Mouse (Mus musculus) large intestine, adult 2 months (tissue): ENCODE data around the gene Slc30a3. TPM values are rescaled to one million over a fixed set of nuclear protein-coding genes. Genes with fewer than 3 reads are reported as not detected.

ENCODE experiments used
- DNase-seq: peaks from one replicate; pipeline ENCODE4 v3.0.0-alpha.2; 2012; ENCODE audit warnings: low read depth, low spot score
- WGBS: fragments of 180-500 bp; shearing (Covaris S2); methylation state at CpG from one replicate; pipeline ENCODE4 v1.1.7; 2018; 5-methylcytosine and 5-hydroxymethylcytosine counted together
- polyA plus RNA-seq: library from polyadenylated mRNA; depleted of rRNA; stranded (reverse); fragments of >200 nt; gene quantifications from 2 replicates; pipeline ENCODE4 v1.2.3, GENCODE M21; 2012

Slc30a3 gene
- polyA plus RNA-seq, 1 experiment = 0.16 TPM

GRCm38 (mm10) chr5:31094100-31094798, 13.8 kb downstream of the Slc30a3 start:
- 2% methylated on average over 29 of the region's 29 CpGs for WGBS

GRCm38 (mm10) chr5:31093151-31094041, 14.6 kb downstream of the Slc30a3 start:
- WGBS = 1% methylated on average over 53 of the region's 54 CpGs
- DNase-seq = no peak

More at GRCm38 (mm10) chr5:31094100-31094798, 13.8 kb downstream of the Slc30a3 start:
- DNase-seq = no peak

GRCm38 (mm10) chr5:31092231-31092975, 15.6 kb downstream of the Slc30a3 start:
- 6% methylated on average over 46 of the region's 53 CpGs for WGBS
- no peak for DNase-seq

GRCm38 (mm10) chr5:31087131-31087530, 20.9 kb downstream of the Slc30a3 start:
- no peak for DNase-seq
- WGBS = 62% methylated on average over 2 of the region's 2 CpGs

DNA sequence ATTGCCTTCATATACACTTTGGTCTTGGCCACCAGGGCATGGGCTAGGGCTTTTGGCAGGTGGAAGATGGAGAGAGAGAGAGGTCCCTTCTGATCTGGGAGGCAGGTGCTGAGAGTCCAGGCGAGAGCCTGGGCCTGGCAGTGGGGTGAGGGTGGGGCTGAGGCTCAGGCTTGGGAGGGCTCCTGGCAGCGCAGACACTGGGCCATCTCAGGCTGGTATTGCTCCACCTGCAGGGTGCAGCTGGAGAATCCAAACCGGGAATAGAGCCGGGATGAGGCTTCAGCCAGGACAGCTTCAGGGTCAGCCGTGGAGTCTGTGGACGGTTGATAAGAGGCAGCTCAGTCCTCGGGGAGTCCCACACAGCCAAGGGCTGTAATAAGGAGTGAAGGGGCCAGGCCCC, 21.4 kb downstream of the Slc30a3 start:
- no peak for DNase-seq
- 26% methylated on average over 7 of the region's 7 CpGs for WGBS

DNA sequence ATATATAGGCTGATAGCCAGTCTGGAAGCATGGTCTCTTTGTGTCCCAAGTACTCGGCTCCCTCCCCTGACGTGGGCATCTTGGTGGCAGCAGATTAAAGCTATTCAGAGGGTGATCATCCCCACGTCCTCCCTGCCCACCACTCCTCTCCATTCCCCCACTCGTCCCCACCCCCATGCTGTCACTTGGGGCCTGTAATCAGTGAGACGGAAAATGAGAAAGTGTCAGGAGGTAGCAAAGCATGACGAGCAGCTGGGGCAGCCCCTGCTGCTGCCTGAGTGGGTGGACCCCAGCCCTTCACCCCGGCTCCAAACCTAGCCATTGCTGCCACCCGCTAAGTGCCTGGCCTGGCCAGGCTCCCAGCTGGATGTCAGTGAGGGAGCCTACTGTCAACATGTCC, 24.1 kb downstream of the Slc30a3 start:
- DNase-seq = no peak
- WGBS = 53% methylated on average over 8 of the region's 8 CpGs

DNA sequence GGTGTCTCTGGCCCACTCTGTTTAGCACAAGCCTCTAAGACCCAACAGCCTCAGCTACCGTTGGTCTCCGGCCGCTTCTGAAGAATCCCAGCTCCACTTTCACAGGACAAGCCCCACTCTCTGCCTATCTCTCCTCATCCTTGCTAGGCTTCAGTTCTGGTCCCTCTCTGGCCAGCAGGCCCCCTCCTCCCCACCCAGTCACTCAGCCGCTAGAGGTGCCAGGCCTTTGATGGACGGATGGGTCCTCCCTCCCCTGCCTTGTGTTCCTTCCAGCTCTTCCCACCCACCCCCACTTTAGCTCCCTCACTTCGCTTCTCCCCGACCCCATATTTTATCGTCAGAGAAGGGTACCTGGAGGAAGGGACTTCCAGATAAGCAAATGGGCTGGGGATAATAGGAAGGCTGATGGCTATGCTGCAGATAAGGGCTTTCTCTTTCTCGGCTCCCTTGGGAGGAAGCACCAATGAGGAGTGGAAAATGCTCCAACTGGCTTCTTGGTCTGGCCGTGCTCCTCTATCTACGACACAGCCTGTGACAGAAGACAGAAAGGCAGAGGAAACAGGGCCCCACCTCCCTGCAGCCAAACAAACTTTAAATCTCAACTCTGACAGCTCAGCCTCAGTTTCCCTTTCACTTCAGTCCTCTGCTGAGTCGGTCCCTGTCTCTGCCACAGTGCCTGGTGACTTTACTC, 25.0 kb downstream of the Slc30a3 start:
- 40% methylated on average over 12 of the region's 12 CpGs for WGBS

GRCm38 (mm10) chr5:31082355-31082754, 25.7 kb downstream of the Slc30a3 start:
- no peak for DNase-seq
- 16% methylated on average over 5 of the region's 5 CpGs for WGBS

More for the DNA sequence above, 25.0 kb downstream of the Slc30a3 start:
- no peak for DNase-seq

GRCm38 (mm10) chr5:31081386-31081785, 26.7 kb downstream of the Slc30a3 start:
- no peak for DNase-seq
- 81% methylated on average over 3 of the region's 3 CpGs for WGBS

- 63% methylated on average over 3 of the region's 3 CpGs for WGBS
- no peak for DNase-seq
Observed at GRCm38 (mm10) chr5:31080795-31081164, 27.3 kb downstream of the Slc30a3 start.

GRCm38 (mm10) chr5:31080059-31080794, 27.8 kb downstream of the Slc30a3 start:
- DNase-seq = no peak
- WGBS = 70% methylated on average over 13 of the region's 13 CpGs

DNA sequence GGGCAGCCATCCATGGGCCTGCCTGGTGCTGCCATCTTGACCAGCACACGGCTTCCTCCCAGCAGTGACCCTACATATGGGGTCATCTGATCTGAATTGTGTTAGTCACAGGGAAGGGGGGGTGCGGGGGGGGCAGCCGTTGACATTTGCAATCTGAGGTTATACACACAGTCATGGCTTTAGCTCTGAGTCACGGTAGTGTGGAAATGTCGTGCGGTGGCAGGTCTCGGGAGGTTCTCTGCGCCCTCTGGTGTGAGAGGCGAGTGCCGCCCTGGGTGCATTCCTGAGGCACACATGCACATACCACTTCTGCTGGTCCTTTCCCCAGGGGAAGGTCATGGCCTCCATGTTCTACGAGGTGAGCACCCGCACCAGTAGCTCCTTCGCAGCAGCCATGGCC, 31.7 kb downstream of the Slc30a3 start:
- WGBS = 86% methylated on average over 13 of the region's 13 CpGs
- DNase-seq = no peak

- DNase-seq = no peak
- 88% methylated on average over 12 of the region's 12 CpGs for WGBS
Observed at GRCm38 (mm10) chr5:31073176-31073575, 34.9 kb downstream of the Slc30a3 start.

DNA sequence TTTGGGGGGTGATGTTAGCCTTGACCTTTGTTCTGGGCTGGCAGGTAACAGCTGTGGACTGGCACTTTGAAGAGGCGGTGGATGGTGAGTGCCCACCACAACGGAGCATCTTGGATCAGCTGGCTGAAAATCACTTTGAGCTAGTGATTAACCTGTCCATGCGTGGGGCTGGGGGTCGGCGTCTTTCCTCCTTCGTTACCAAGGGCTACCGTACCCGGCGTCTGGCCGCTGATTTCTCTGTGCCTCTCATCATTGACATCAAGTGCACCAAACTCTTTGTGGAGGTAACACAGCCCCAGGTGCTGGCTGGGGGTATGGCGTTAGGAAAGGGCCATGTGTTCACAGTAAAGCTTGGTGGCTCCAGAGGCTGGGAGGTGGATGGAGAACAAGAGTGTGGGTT, 36.2 kb downstream of the Slc30a3 start:
- no peak for DNase-seq
- WGBS = 93% methylated on average over 11 of the region's 11 CpGs

DNA sequence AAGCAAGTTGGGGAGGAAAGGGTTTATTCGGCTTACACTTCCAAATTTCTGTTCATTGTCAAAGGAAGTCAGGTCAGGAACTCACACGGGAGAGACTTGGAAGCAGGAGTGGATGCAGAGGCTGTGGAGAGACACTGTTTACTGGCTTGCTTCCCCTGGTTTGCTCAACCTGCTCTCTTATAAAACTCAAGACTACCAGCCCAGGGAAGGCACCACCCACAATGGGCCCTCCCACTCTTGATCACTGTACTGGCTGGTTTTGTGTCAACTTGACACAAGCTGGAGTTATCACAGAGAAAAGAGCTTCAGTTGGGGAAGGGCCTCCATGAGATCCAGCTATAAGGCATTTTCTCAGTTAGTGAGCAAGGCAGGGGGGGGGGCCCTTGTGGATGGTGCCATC, 37.0 kb downstream of the Slc30a3 start:
- 75% methylated on average over 2 of the region's 2 CpGs for WGBS
- no peak for DNase-seq

DNA sequence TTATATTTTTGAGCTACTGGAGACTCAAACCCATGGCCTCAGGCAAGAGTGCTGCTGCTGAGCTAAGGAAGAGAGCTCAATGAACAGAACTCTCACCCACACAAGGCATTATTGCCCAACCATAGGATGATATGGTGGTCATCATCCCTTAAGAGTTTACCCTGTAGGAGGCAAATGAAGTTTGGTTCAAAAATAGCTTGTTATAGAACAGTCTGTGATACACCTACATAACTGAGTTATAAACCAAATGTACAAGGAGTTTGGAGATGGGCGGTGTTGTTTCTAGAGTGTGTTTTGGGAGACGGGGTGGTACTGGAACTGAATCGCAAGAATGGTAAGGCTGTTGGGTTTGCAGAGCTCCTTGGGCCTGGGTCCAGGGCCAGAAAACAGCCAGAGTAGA, 38.2 kb downstream of the Slc30a3 start:
- 99% methylated on average over 3 of the region's 3 CpGs for WGBS

GRCm38 (mm10) chr5:31055216-31056140, 52.6 kb downstream of the Slc30a3 start:
- WGBS = 26% methylated on average over 19 of the region's 19 CpGs
- no peak for DNase-seq

More for the DNA sequence above, 38.2 kb downstream of the Slc30a3 start:
- DNase-seq = no peak
